Mouse (Mus musculus) MEL (cell line): ENCODE results near the gene Tex19.2.

Source experiments
- CHD1 ChIP-seq: IDR thresholded peaks from 2 replicates; pipeline ENCODE4 v1.6.1; 2012; ENCODE audit warnings: low read depth, mild to moderate bottlenecking, inconsistent platforms, low read length, improper control_type of control experiment
- CHD2 ChIP-seq: IDR thresholded peaks from 2 replicates; pipeline ENCODE4 v1.6.1; 2011; ENCODE audit warnings: low read length, improper control_type of control experiment
- CTCF ChIP-seq, 3 experiments: IDR thresholded peaks in 2 of 3; conservative IDR thresholded peaks in 1 of 3; 2 replicates each; pipeline ENCODE4 v1.5.1; 2011 to 2012; ENCODE audit warnings: low read length in 3 of 3, low read depth in 2 of 3, mild to moderate bottlenecking in 2 of 3, improper control_type of control experiment in 1 of 3, inconsistent platforms in 1 of 3, mixed read lengths in 1 of 3, moderate library complexity in 1 of 3; ENCODE audit not compliant: control insufficient read depth in 1 of 3, insufficient read depth in 1 of 3, poor library complexity in 1 of 3, severe bottlenecking in 1 of 3
- ELF1 ChIP-seq: IDR thresholded peaks from 2 replicates; pipeline ENCODE4 v1.6.1; 2014; ENCODE audit warnings: low read depth, mild to moderate bottlenecking, inconsistent platforms, low read length, improper control_type of control experiment, moderate library complexity
- MAX ChIP-seq: IDR thresholded peaks from 2 replicates; pipeline ENCODE4 v1.6.1; 2011; ENCODE audit warnings: low read length, improper control_type of control experiment
- MAZ ChIP-seq: IDR thresholded peaks from 2 replicates; pipeline ENCODE4 v1.6.1; 2012; ENCODE audit warnings: low read depth, mild to moderate bottlenecking, inconsistent platforms, low read length, improper control_type of control experiment
- MEF2A ChIP-seq: IDR thresholded peaks from 2 replicates; pipeline ENCODE4 v1.6.1; 2014; ENCODE audit warnings: low read depth, mild to moderate bottlenecking, inconsistent platforms, low read length, improper control_type of control experiment; ENCODE audit not compliant: poor library complexity, insufficient replicate concordance, severe bottlenecking; ENCODE audit errors: extremely low read depth
- NRF1 ChIP-seq: IDR thresholded peaks from 2 replicates; pipeline ENCODE4 v1.6.1; 2014; ENCODE audit warnings: low read depth, mild to moderate bottlenecking, inconsistent platforms, low read length, improper control_type of control experiment, moderate library complexity; ENCODE audit not compliant: poor library complexity, insufficient read depth, severe bottlenecking
- POLR2A ChIP-seq, 2 experiments: IDR thresholded peaks; 2 replicates each; pipeline ENCODE4 v1.6.1; 2011 to 2012; ENCODE audit warnings: low read length in 2 of 2, mild to moderate bottlenecking in 2 of 2, control low read depth in 1 of 2, improper control_type of control experiment in 1 of 2, low read depth in 1 of 2, moderate library complexity in 1 of 2; ENCODE audit not compliant: control insufficient read depth in 1 of 2, insufficient read depth in 1 of 2, poor library complexity in 1 of 2
- POLR2AphosphoS2 ChIP-seq: IDR thresholded peaks from 2 replicates; pipeline ENCODE4 v1.6.1; 2011; ENCODE audit warnings: low read length, improper control_type of control experiment
- RAD21 ChIP-seq: IDR thresholded peaks from 2 replicates; pipeline ENCODE4 v1.6.1; 2011; ENCODE audit warnings: mild to moderate bottlenecking, low read depth, low read length, improper control_type of control experiment
- TAL1 ChIP-seq: IDR thresholded peaks from 2 replicates; pipeline ENCODE4 v1.6.1; 2012; ENCODE audit warnings: mild to moderate bottlenecking, inconsistent platforms, low read length, moderate library complexity, mixed read lengths
- TCF12 ChIP-seq: IDR thresholded peaks from 2 replicates; pipeline ENCODE4 v1.6.1; 2014; ENCODE audit warnings: low read depth, mild to moderate bottlenecking, inconsistent platforms, low read length, improper control_type of control experiment, moderate library complexity
- USF1 ChIP-seq: IDR thresholded peaks from 2 replicates; pipeline ENCODE4 v1.6.1; 2014; ENCODE audit warnings: low read depth, mild to moderate bottlenecking, inconsistent platforms, low read length, improper control_type of control experiment, moderate library complexity

- TF ChIP-seq POLR2A (IDR thresholded peaks at IDR 0.05; ENCODE audit: control insufficient read depth in 1 of 2, insufficient read depth in 1 of 2, low read depth in 1 of 2, low read length in 2 of 2, poor library complexity in 1 of 2) (no peak), CHD1 (no peak), TAL1 (no peak), RAD21 (no peak), POLR2AphosphoS2 (no peak), MEF2A (no peak), TCF12 (no peak), CTCF (IDR thresholded peaks at IDR 0.05 in 2 of 3, conservative IDR thresholded peaks at IDR 0.05 in 1 of 3; ENCODE audit: control insufficient read depth in 1 of 3, insufficient read depth in 1 of 3, low read depth in 2 of 3, low read length in 3 of 3, poor library complexity in 1 of 3, severe bottlenecking in 1 of 3) (no peak), NRF1 (no peak), CHD2 (no peak), ELF1 (no peak), MAZ (no peak), USF1 (no peak), MAX (no peak)
Measured at GRCm38 (mm10) chr11:121111601-121112000, 6.9 kb downstream of the Tex19.2 start.
